Mouse (Mus musculus) neural tube, embryonic 15.5 days (tissue): ENCODE data around the gene Zfp825. TPM values are rescaled to one million over a fixed set of nuclear protein-coding genes. Genes with fewer than 3 reads are reported as not detected.
"Not testable (repeated sequence)": the region's sequence is repeated elsewhere in the genome, so short reads cannot be mapped to it uniquely, and the experiment has no call there.

Source experiments
- ATAC-seq: fragments of 200-750 bp; cut with Nextera tagmentation; 2 replicates; pipeline ENCODE4 v1.8.0; 2017; ENCODE audit warnings: mild to moderate bottlenecking, moderate TSS enrichment, moderate library complexity; ENCODE audit not compliant: low FRiP score
- H3K27ac ChIP-seq: fragments of 300-500 bp; sonication (generic); replicated peaks from 2 replicates; pipeline ENCODE4 v1.5.1; 2015; ENCODE audit warnings: mild to moderate bottlenecking, inconsistent platforms
- H3K27me3 ChIP-seq: fragments of 300-500 bp; sonication (generic); replicated peaks from 2 replicates; pipeline ENCODE4 v1.6.1; 2015; ENCODE audit warnings: inconsistent platforms
- H3K36me3 ChIP-seq: fragments of 300-500 bp; sonication (generic); 2 replicates; pipeline ENCODE4 v1.6.1; 2015; ENCODE audit warnings: inconsistent platforms
- H3K4me1 ChIP-seq: fragments of 300-500 bp; sonication (generic); 2 replicates; pipeline ENCODE4 v1.6.1; 2015; ENCODE audit warnings: inconsistent platforms
- H3K4me2 ChIP-seq: fragments of 300-500 bp; sonication (generic); 2 replicates; pipeline ENCODE4 v1.6.1; 2015; ENCODE audit warnings: inconsistent platforms, mild to moderate bottlenecking, moderate library complexity
- H3K4me3 ChIP-seq: fragments of 300-500 bp; sonication (generic); replicated peaks from 2 replicates; pipeline ENCODE4 v1.5.1; 2015; ENCODE audit warnings: mild to moderate bottlenecking, inconsistent platforms
- H3K9ac ChIP-seq: fragments of 300-500 bp; sonication (generic); replicated peaks from 2 replicates; pipeline ENCODE4 v1.6.1; 2015; ENCODE audit warnings: mild to moderate bottlenecking, inconsistent platforms
- H3K9me3 ChIP-seq: fragments of 300-500 bp; sonication (generic); replicated peaks from 2 replicates; pipeline ENCODE4 v1.6.1; 2016; ENCODE audit warnings: inconsistent platforms
- WGBS: fragments of 180-500 bp; shearing (Covaris S2); methylation state at CpG from one replicate; pipeline ENCODE4 v1.1.7; 2015; ENCODE audit warnings: mixed read lengths; 5-methylcytosine and 5-hydroxymethylcytosine counted together
- polyA plus RNA-seq: library from polyadenylated mRNA; unstranded; fragments of >200 nt; fragmentation: Nextera tagmentation; extraction: Ambion mirVana; gene quantifications from 2 replicates; pipeline ENCODE4 v1.2.1, GENCODE M21; 2015

Gene Zfp825
- polyA plus RNA-seq, 1 experiment from 2014 or later = 15.1 TPM

DNA sequence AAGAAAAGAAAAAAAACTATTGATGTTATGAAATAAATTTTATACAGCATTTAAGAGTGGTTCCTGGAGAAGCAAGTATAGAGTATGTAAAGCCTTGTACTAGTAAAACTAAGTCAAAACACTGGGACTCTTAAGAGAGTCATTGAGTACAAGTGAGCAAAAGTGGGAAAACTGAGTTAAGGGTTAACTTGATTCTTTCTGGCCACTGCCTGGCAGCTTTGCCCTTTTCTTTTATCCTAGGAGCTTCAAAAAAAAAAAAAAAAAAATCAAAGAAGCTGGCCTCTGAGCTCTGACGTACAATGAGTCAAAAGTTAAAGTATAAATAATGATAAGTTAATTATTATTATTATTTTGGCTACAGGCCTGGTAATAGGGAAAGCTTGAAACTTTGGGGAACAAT lies 5.9 kb upstream of the Zfp825 start:
- H3K9ac ChIP-seq, H3K4me3 ChIP-seq, H3K4me1 ChIP-seq, H3K4me2 ChIP-seq, H3K27me3 ChIP-seq, ATAC-seq, H3K36me3 ChIP-seq, H3K27ac ChIP-seq, H3K9me3 ChIP-seq: not testable (repeated sequence)
- 38% methylated on average over 1 of the region's 1 CpGs for WGBS

DNA sequence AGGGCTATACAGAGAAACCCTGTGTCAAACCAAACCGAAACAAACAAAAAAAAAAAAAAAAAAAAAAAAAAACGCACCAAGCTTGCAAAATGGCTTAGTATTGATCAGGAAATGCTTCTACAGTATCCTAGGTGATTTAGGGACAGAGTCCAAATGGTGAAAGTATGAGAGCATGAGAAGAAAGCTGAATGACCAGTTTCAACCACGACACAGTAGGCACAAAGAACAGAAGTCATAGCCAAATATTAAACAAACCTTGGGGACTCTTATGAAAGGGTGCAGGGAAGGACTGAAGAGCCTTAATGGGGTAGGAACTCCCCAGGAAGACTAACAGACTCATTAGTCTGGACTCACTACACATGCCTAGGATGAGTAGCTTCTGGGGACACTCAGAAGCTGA lies 9.5 kb downstream of the Zfp825 start:
- peaks cover 17% of the 10 kb centered on the region for H3K36me3 ChIP-seq
- not testable (repeated sequence) for H3K4me1 ChIP-seq, ATAC-seq, H3K27ac ChIP-seq, H3K4me2 ChIP-seq, H3K9ac ChIP-seq, H3K4me3 ChIP-seq, H3K27me3 ChIP-seq, H3K9me3 ChIP-seq
- 76% methylated on average over 3 of the region's 3 CpGs for WGBS

DNA sequence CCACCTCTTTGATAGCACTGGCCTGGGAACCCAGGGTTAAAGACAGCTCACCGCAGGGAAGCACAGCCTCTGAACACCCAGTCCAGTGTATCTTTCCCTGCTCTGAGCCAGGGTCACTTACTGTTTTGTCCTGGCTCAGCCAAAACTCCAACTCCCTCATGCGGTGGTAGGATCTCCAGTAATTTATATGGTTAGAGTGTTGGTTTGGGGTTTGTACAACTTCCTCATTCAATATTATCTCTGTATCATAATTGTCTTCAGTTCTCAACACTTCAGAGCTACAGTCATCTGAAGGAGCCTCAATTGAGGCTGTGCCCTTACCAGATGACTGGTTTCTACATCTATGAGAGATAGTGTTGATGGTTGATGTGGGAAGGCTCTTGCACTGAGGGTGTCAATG lies 22.3 kb downstream of the Zfp825 start:
- H3K27me3 ChIP-seq, ATAC-seq: not testable (repeated sequence)
- WGBS = 83% methylated on average over 2 of the region's 2 CpGs

DNA sequence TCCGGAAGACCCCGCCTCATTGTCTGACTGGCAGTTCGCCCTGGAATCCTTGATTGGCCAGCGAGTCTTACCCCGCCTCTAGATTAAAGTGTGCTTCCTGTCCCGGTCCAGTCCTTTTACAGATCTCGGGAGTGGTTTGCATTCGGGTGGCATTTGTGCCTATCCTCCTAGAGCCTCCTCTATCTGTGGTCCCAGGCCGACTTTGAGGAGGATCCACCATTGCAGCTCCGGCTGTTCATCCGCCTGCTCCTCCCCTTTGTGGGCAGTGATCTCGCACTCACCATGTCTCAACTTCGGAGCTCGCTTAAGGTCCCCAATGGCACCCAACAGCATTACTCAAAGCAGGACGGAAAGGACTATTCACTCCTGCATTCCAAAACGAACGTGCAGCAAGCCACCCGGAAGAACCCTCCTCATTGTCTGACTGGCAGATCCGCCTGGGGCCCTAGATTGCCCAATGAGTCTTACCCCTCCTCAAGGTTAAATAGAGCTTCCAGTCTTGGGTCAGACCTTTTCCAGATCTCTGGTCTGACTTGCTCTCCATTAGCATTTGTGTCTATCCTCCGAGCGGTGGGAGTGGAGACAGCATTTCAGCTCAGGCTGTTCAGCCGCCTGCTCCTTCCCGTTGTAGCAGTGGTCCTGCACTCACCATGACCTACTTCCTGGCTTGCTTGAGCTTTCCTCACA lies 30.9 kb downstream of the Zfp825 start:
- Histone ChIP-seq H3K27ac (peak overlapping the region; percentile 92), H3K4me3 (peak overlapping the region; percentile 62), H3K9me3 (no peaks in the 10 kb centered on the region), H3K4me1 (peaks cover 6% of the 10 kb centered on the region; the same call in 1 of the 2 replicates), H3K4me2 (peak overlapping the region; percentile 64), H3K36me3 (no peaks in the 10 kb centered on the region), H3K27me3 (no peaks in the 10 kb centered on the region), H3K9ac (peak overlapping the region; percentile 64)
- under 1% methylated on average over 23 of the region's 23 CpGs for WGBS
- peak; percentile 100 for ATAC-seq

More for the DNA sequence above, 22.3 kb downstream of the Zfp825 start:
- H3K27ac ChIP-seq, H3K36me3 ChIP-seq, H3K4me1 ChIP-seq, H3K9me3 ChIP-seq, H3K9ac ChIP-seq, H3K4me3 ChIP-seq, H3K4me2 ChIP-seq: not testable (repeated sequence)

DNA sequence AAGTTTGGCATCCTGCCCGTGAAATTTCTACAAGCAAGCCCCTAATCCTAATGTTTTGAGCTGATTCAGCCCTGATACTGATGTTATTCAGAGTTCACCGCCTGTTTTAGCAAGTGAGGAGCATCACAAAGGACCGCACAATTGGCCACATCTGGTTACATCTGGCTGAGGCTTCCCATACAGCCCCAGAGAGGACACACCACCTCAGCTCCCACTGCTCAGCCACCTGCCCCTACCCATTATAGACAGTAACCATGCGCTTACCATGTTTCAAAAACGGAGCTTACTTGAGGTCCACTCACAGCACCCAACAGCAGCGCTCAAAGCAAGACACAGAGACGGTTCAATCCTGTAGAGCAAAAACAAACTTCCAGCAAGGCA lies 31.5 kb downstream of the Zfp825 start:
- H3K4me3 ChIP-seq = peak overlapping the region; percentile 62
- H3K27ac ChIP-seq = peak overlapping the region; percentile 92
- not testable (repeated sequence) for ATAC-seq, H3K27me3 ChIP-seq, H3K9me3 ChIP-seq, H3K36me3 ChIP-seq, H3K4me1 ChIP-seq
- H3K4me2 ChIP-seq = peak overlapping the region; percentile 64
- WGBS = 5% methylated on average over 7 of the region's 7 CpGs
- peak overlapping the region; percentile 46 for H3K9ac ChIP-seq

DNA sequence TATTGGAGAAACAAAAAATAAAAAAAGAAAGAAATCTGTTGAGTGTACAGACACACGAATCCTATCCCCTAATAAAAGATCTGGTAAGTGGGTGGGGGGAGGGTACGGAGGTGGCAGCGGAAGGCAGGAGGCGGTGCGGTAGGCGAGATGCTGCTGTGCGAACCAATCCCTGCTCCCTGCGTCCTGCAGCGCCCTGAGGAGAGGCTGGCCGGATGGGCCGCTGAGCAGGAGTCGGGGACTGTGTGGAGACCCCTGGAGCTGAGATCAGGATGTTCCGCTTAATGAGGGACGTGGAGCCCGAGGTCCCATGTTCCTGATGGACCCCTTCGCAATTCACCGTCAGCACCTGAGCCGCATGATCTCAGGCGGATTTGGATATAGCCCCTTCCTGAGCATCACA lies 53.9 kb downstream of the Zfp825 start:
- no peak overlapping the region for H3K4me2 ChIP-seq
- no peak for ATAC-seq
- no peak overlapping the region for H3K9ac ChIP-seq
- no peak overlapping the region for H3K4me3 ChIP-seq
- no peaks in the 10 kb centered on the region for H3K27me3 ChIP-seq
- H3K9me3 ChIP-seq = peaks cover 36% of the 10 kb centered on the region
- H3K4me1 ChIP-seq = no peaks in the 10 kb centered on the region
- 20% methylated on average over 19 of the region's 19 CpGs for WGBS
- H3K27ac ChIP-seq = no peak overlapping the region
- peaks cover 43% of the 10 kb centered on the region for H3K36me3 ChIP-seq

Other genes with a start within 250 kb of the Zfp825 start
- gene Ahrr, start 201.7 kb downstream of the Zfp825 start, polyA plus RNA-seq = 0.33 and 0.36 TPM in 2 replicates
- gene Pdcd6, start 176.4 kb downstream of the Zfp825 start, polyA plus RNA-seq = 112 and 118 TPM in 2 replicates
- 231 and 262 TPM in 2 replicates for gene Sdha, start 143.7 kb downstream of the Zfp825 start, polyA plus RNA-seq
- gene Ccdc127, start 143.7 kb downstream of the Zfp825 start, polyA plus RNA-seq = 47.6 and 52.0 TPM in 2 replicates
- gene Lrrc14b, start 130.0 kb downstream of the Zfp825 start, polyA plus RNA-seq = not detected in 2 replicates
- gene Zfp72, start 103.2 kb downstream of the Zfp825 start, polyA plus RNA-seq = 7.2 and 7.8 TPM in 2 replicates
- 72.8 and 92.1 TPM in 2 replicates for gene Ftl1-ps1, start 94.3 kb downstream of the Zfp825 start, polyA plus RNA-seq
- gene Erap1, start 145.6 kb upstream of the Zfp825 start, polyA plus RNA-seq = 7.3 and 13.6 TPM in 2 replicates